Mouse (Mus musculus) ovary, adult 2 months (tissue): ENCODE measurements around the gene Magi1. TPM values are rescaled to one million over a fixed set of nuclear protein-coding genes. Genes with fewer than 3 reads are reported as not detected.

Experiments used
- polyA plus RNA-seq: library from polyadenylated mRNA; depleted of rRNA; stranded (reverse); fragments of >200 nt; gene quantifications from 2 replicates; pipeline ENCODE4 v1.2.3, GENCODE M21; 2012; rRNA removed

The Magi1 gene
- 7.7 and 8.0 TPM in 2 replicates for polyA plus RNA-seq

DNA sequence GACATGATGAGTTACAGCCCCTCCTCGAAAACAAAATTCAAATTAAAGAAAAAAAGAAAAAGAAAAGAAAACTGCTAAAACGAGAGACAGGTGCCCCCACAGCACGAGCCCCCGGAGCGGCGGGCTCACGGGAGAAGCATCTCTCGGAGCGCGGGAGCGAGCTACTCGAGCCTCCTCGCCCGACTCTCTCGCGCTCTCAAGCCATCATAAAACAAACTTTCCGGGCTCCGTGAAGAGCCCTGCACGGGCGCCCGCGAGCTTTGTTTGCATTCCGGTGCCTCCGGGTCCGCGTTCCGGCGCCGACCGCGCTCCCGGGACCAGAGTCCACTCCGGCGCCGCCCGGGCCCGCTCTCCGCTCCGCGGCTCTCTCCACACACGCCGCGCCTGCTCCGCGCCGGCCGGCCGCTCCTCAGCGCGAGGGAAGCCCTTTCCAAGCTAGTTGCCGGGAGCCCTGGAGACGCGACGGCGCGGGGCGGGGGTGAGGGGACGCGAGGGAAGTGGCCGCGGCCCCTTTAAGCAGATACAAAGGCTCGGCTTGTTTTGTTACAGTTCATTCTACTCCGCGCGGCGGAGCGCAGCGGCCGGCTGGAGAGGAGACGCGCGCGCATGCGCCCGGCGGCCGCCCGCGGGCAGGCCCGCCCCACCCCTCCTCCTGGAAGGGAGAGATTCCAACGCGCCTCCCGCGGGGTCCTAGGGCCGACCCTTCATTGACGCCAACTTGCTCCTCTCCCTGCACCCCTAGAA is at the start of gene Magi1:
TSS of gene Magi1 (minus strand) at position 600 of the 744 bp plus-strand sequence.

Other genes starting within 250 kb of the Magi1 start
- 11.3 and 15.8 TPM in 2 replicates for gene Slc25a26, start 216.4 kb upstream of the Magi1 start, polyA plus RNA-seq